Mouse (Mus musculus) frontal cortex, adult 2 months (tissue): ENCODE measurements at regions not wholly inside any gene's neighbourhood (a gene's known extent, or its start where the extent isn't known, plus 50 kb on each side); places are given as distances from the start of the nearest gene placed in this dataset.

ENCODE experiments used
- DNase-seq, 2 experiments: peaks; one replicate each; pipeline ENCODE4 v3.0.0; 2022; ENCODE audit warnings: low spot score in 1 of 2; ENCODE audit errors: extremely low spot score in 1 of 2

GRCm38 (mm10) chr16:75663871-75664270 lies 71.2 kb downstream of the Rbm11 start:
- DNase-seq: no peak

GRCm38 (mm10) chr16:75667589-75667988 lies 74.9 kb downstream of the Rbm11 start:
- DNase-seq: peak; percentile 39 to 47

GRCm38 (mm10) chr16:75672112-75672511 lies 79.5 kb downstream of the Rbm11 start:
- DNase-seq: no peak

GRCm38 (mm10) chr16:75675871-75676270 lies 83.2 kb downstream of the Rbm11 start:
- peak in 1 of 2 experiments; percentile 56 for DNase-seq

- no peak for DNase-seq
Measured at GRCm38 (mm10) chr16:75677180-75677579, 84.5 kb downstream of the Rbm11 start.
